In genomic region chr9:86701264-86701663, GRCm38 (mm10) we compare ENCODE assay signal across 15 mouse cellular contexts. TPM values are rescaled to one million over a fixed set of nuclear protein-coding genes. Genes with fewer than 3 reads are reported as not detected.
A peak's percentile ranks its signal among the peaks of the same experiment; 100 is the strongest.
DNase-seq lines count a peak whose midpoint lies in the region; ATAC-seq and TF ChIP-seq lines count a peak whose summit lies in the region.
"Had no signal": no experiment of that assay in that cellular context is flagged by ENCODE, and none has a peak within 500 bp of the region (broad histone marks: within the 10 kb centered on the region; RNA-seq: fewer than 3 reads in every experiment).

No protein-coding gene starts in this region.

- H3K9me3 ChIP-seq in hindbrain, postnatal 0 days (ENCODE audit: low read length) = no peaks in the 10 kb centered on the region
- no peaks in the 10 kb centered on the region for H3K9me3 ChIP-seq in hindbrain, embryonic 10.5 days
- no peaks in the 10 kb centered on the region for H3K9me3 ChIP-seq in midbrain, postnatal 0 days (ENCODE audit: low read length)
- H3K9me3 ChIP-seq in midbrain, embryonic 14.5 days (ENCODE audit: control insufficient read depth, low read length) = no peaks in the 10 kb centered on the region
- no peaks in the 10 kb centered on the region for H3K9me3 ChIP-seq in heart, postnatal 0 days (replicated peaks; ENCODE audit: control insufficient read depth, low read length)
- no peaks in the 10 kb centered on the region for H3K9me3 ChIP-seq in stomach, embryonic 16.5 days (replicated peaks; ENCODE audit: control insufficient read depth, low read length)
- H3K9me3 ChIP-seq: forebrain, embryonic 10.5 days had no signal

- no peak for TF ChIP-seq CTCF in hindbrain, postnatal 0 days (IDR thresholded peaks at IDR 0.05; ENCODE audit: low read depth)
- TF ChIP-seq CTCF in midbrain, postnatal 0 days (IDR thresholded peaks at IDR 0.05) = no peak
- no peak for TF ChIP-seq CTCF in heart, postnatal 0 days (IDR thresholded peaks at IDR 0.05; ENCODE audit: low read depth)

- no peak overlapping the region for H3K4me3 ChIP-seq in hindbrain, postnatal 0 days (ENCODE audit: low read length)
- no peak overlapping the region for H3K4me3 ChIP-seq in hindbrain, embryonic 10.5 days
- H3K4me3 ChIP-seq in midbrain, postnatal 0 days (ENCODE audit: low read depth, low read length) = no peak overlapping the region
- H3K4me3 ChIP-seq in midbrain, embryonic 14.5 days (replicated peaks; ENCODE audit: low read depth, low read length) = no peak overlapping the region
- no peak overlapping the region for H3K4me3 ChIP-seq in heart, postnatal 0 days (ENCODE audit: low read depth, low read length)
- no peak overlapping the region for H3K4me3 ChIP-seq in stomach, embryonic 16.5 days (replicated peaks; ENCODE audit: low read length)
- H3K4me3 ChIP-seq: forebrain, embryonic 10.5 days had no signal

- 0 out of 2 replicates have a peak, but pooled peaks have one; percentile 32 for ATAC-seq in hindbrain, postnatal 0 days
- no peak for ATAC-seq in midbrain, postnatal 0 days (ENCODE audit: low FRiP score)
- no peak for ATAC-seq in midbrain, embryonic 14.5 days (ENCODE audit: low FRiP score, low TSS enrichment)
- ATAC-seq in heart, postnatal 0 days (ENCODE audit: insufficient read depth, low read depth) = no peak
- peak; percentile 58; the same call in 1 of the 2 replicates for ATAC-seq in stomach, embryonic 16.5 days (ENCODE audit: insufficient read depth, low FRiP score)
- ATAC-seq in megakaryocyte progenitor cell, adult 5-6 weeks (replicated peaks; ENCODE audit: poor library complexity) = no peak
- ATAC-seq: CD4-positive, CD25-positive, alpha-beta regulatory T cell, adult 4 months had no signal

- TF ChIP-seq EP300 in heart, postnatal 0 days (IDR thresholded peaks at IDR 0.05; ENCODE audit: low read depth) = no peak

- 44% methylated on average over 5 of the region's 5 CpGs for WGBS in hindbrain, postnatal 0 days
- WGBS in hindbrain, embryonic 10.5 days = 39% methylated on average over 5 of the region's 5 CpGs
- WGBS in midbrain, postnatal 0 days = 23% methylated on average over 5 of the region's 5 CpGs
- WGBS in midbrain, embryonic 14.5 days = 29% methylated on average over 5 of the region's 5 CpGs
- WGBS in heart, postnatal 0 days = 22% methylated on average over 5 of the region's 5 CpGs
- WGBS in stomach, embryonic 16.5 days = 21% methylated on average over 5 of the region's 5 CpGs

- DNase-seq in hindbrain, postnatal 0 days (ENCODE audit: low spot score) = peak; percentile 15
- DNase-seq in hindbrain, embryonic 10.5 days (ENCODE audit: low spot score) = no peak
- DNase-seq in midbrain, postnatal 0 days (ENCODE audit: low spot score) = peak; percentile 26
- no peak for DNase-seq in midbrain, embryonic 14.5 days
- DNase-seq in heart, postnatal 0 days (ENCODE audit: low spot score) = peak; percentile 12
- DNase-seq in T-cell, adult 2 months (ENCODE audit: low spot score) = no peak
- DNase-seq: adrenal gland, postnatal 36 days; cerebellum, adult 9-10 months; right cerebral cortex, postnatal 14 days; thymus, adult 18-20 months had no signal

- no peak overlapping the region for H3K9ac ChIP-seq in hindbrain, postnatal 0 days (replicated peaks; ENCODE audit: low read length)
- H3K9ac ChIP-seq in midbrain, postnatal 0 days (replicated peaks; ENCODE audit: low read length, poor library complexity, severe bottlenecking) = no peak overlapping the region
- no peak overlapping the region for H3K9ac ChIP-seq in midbrain, embryonic 14.5 days (replicated peaks; ENCODE audit: low read length)
- H3K9ac ChIP-seq in heart, postnatal 0 days (replicated peaks; ENCODE audit: low read depth, low read length) = no peak overlapping the region
- H3K9ac ChIP-seq in stomach, embryonic 16.5 days (ENCODE audit: low read length) = no peak overlapping the region

- no peaks in the 10 kb centered on the region for H3K27me3 ChIP-seq in hindbrain, postnatal 0 days (ENCODE audit: insufficient read depth, low read length)
- peaks cover 9% of the 10 kb centered on the region; the same call in 1 of the 2 replicates for H3K27me3 ChIP-seq in hindbrain, embryonic 10.5 days (ENCODE audit: insufficient read depth, poor library complexity, severe bottlenecking)
- H3K27me3 ChIP-seq in midbrain, postnatal 0 days (ENCODE audit: insufficient read depth, low read length) = no peaks in the 10 kb centered on the region
- no peaks in the 10 kb centered on the region for H3K27me3 ChIP-seq in midbrain, embryonic 14.5 days (ENCODE audit: control insufficient read depth, insufficient read depth, low read length)
- no peaks in the 10 kb centered on the region for H3K27me3 ChIP-seq in heart, postnatal 0 days (ENCODE audit: control insufficient read depth, insufficient read depth, low read length)
- H3K27me3 ChIP-seq in stomach, embryonic 16.5 days (ENCODE audit: control insufficient read depth, insufficient read depth, low read length) = no peaks in the 10 kb centered on the region

- H3K4me2 ChIP-seq in hindbrain, postnatal 0 days (ENCODE audit: low read depth, low read length) = no peak overlapping the region
- H3K4me2 ChIP-seq in midbrain, postnatal 0 days (ENCODE audit: low read depth, low read length, poor library complexity, severe bottlenecking) = no peak overlapping the region
- H3K4me2 ChIP-seq in midbrain, embryonic 14.5 days (ENCODE audit: low read length) = no peak overlapping the region
- H3K4me2 ChIP-seq in heart, postnatal 0 days (ENCODE audit: low read depth, low read length) = no peak overlapping the region
- no peak overlapping the region for H3K4me2 ChIP-seq in stomach, embryonic 16.5 days (ENCODE audit: low read depth, low read length)

- no peaks in the 10 kb centered on the region for H3K4me1 ChIP-seq in hindbrain, postnatal 0 days (ENCODE audit: insufficient read depth, low read length)
- no peaks in the 10 kb centered on the region for H3K4me1 ChIP-seq in hindbrain, embryonic 10.5 days (replicated peaks)
- no peaks in the 10 kb centered on the region for H3K4me1 ChIP-seq in midbrain, postnatal 0 days (ENCODE audit: insufficient read depth, low read length)
- H3K4me1 ChIP-seq in midbrain, embryonic 14.5 days (ENCODE audit: control insufficient read depth, insufficient read depth, low read length) = no peaks in the 10 kb centered on the region
- H3K4me1 ChIP-seq in heart, postnatal 0 days (ENCODE audit: control insufficient read depth, insufficient read depth) = 0 out of 2 replicates have a peak, but pooled peaks cover 2% of the 10 kb centered on the region
- peaks cover 3% of the 10 kb centered on the region; the same call in 1 of the 2 replicates for H3K4me1 ChIP-seq in stomach, embryonic 16.5 days (ENCODE audit: control insufficient read depth, insufficient read depth, low read length)

- H3K36me3 ChIP-seq in hindbrain, postnatal 0 days (ENCODE audit: insufficient read depth, low read length) = no peaks in the 10 kb centered on the region
- H3K36me3 ChIP-seq in hindbrain, embryonic 10.5 days = no peaks in the 10 kb centered on the region
- no peaks in the 10 kb centered on the region; the same call in 1 of the 2 replicates for H3K36me3 ChIP-seq in midbrain, postnatal 0 days (ENCODE audit: insufficient read depth, low read length)
- H3K36me3 ChIP-seq in midbrain, embryonic 14.5 days (ENCODE audit: control insufficient read depth, insufficient read depth, low read length) = no peaks in the 10 kb centered on the region
- no peaks in the 10 kb centered on the region for H3K36me3 ChIP-seq in heart, postnatal 0 days (replicated peaks; ENCODE audit: control insufficient read depth, insufficient read depth, low read length)
- H3K36me3 ChIP-seq in stomach, embryonic 16.5 days (ENCODE audit: control insufficient read depth, insufficient read depth, low read length) = no peaks in the 10 kb centered on the region
- H3K36me3 ChIP-seq: forebrain, embryonic 10.5 days had no signal

- H3K27ac ChIP-seq in hindbrain, postnatal 0 days = no peak overlapping the region
- H3K27ac ChIP-seq in hindbrain, embryonic 10.5 days = no peak overlapping the region
- no peak overlapping the region for H3K27ac ChIP-seq in midbrain, postnatal 0 days (ENCODE audit: low read depth, low read length)
- no peak overlapping the region for H3K27ac ChIP-seq in midbrain, embryonic 14.5 days (replicated peaks; ENCODE audit: low read depth, low read length)
- peak overlapping the region; percentile 71 for H3K27ac ChIP-seq in heart, postnatal 0 days (ENCODE audit: low read depth)
- H3K27ac ChIP-seq in stomach, embryonic 16.5 days (ENCODE audit: low read length) = peak overlapping the region; percentile 38
- H3K27ac ChIP-seq: forebrain, embryonic 10.5 days had no signal

RNA-seq across cellular contexts. Expression of gene Me1, which starts 5.5 kb away (rescaled TPM):
- 37.2 and 37.5 TPM in 2 replicates for total RNA-seq in hindbrain, postnatal 0 days (2014; rRNA removed)
- polyA plus RNA-seq in hindbrain, postnatal 0 days (2015; fragmentation: Nextera tagmentation; extraction: Ambion mirVana) = 75.0 and 76.5 TPM in 2 replicates
- 9.8 and 12.4 TPM in 2 replicates for polyA plus RNA-seq in hindbrain, embryonic 10.5 days (2016; fragmentation: Nextera tagmentation; extraction: Ambion mirVana)
- 37.0 and 41.6 TPM in 2 replicates for total RNA-seq in midbrain, postnatal 0 days (2014; rRNA removed)
- polyA plus RNA-seq in midbrain, postnatal 0 days (2015; fragmentation: Nextera tagmentation; extraction: Ambion mirVana) = 62.8 and 64.7 TPM in 2 replicates
- polyA plus RNA-seq in midbrain, embryonic 14.5 days (2014; fragmentation: Nextera tagmentation; extraction: Ambion mirVana) = 31.1 and 36.4 TPM in 2 replicates
- total RNA-seq in heart, postnatal 0 days (2014; rRNA removed; ENCODE audit: low replicate concordance) = 9.2 and 12.2 TPM in 2 replicates
- polyA plus RNA-seq in heart, postnatal 0 days (2015; fragmentation: Nextera tagmentation; extraction: Ambion mirVana) = 35.1 and 36.2 TPM in 2 replicates
- polyA plus RNA-seq in stomach, embryonic 16.5 days (2015; fragmentation: Nextera tagmentation; extraction: Ambion mirVana) = 26.6 and 39.2 TPM in 2 replicates
- 0.30 TPM in 1 of 2 replicates, not detected in the other for total RNA-seq in megakaryocyte progenitor cell, adult 5-6 weeks (2015)
- 0.34 TPM in 1 of 2 replicates, not detected in the other for total RNA-seq in megakaryocyte progenitor cell, adult 5-6 weeks (2017)
- total RNA-seq: granulocyte monocyte progenitor cell, adult 5-6 weeks had no signal
- polyA plus RNA-seq: CD4-positive, CD25-positive, alpha-beta regulatory T cell, adult 4 months had no signal

RNA-seq across cellular contexts. Expression of gene Prss35, which starts 42.2 kb away (rescaled TPM):
- total RNA-seq in hindbrain, postnatal 0 days (2014; rRNA removed) = 5.0 and 8.6 TPM in 2 replicates
- polyA plus RNA-seq in hindbrain, postnatal 0 days (2015; fragmentation: Nextera tagmentation; extraction: Ambion mirVana) = 9.6 and 10.8 TPM in 2 replicates
- 0.54 and 1.5 TPM in 2 replicates for polyA plus RNA-seq in hindbrain, embryonic 10.5 days (2016; fragmentation: Nextera tagmentation; extraction: Ambion mirVana)
- 7.5 and 8.0 TPM in 2 replicates for total RNA-seq in midbrain, postnatal 0 days (2014; rRNA removed)
- 5.2 and 6.8 TPM in 2 replicates for polyA plus RNA-seq in midbrain, postnatal 0 days (2015; fragmentation: Nextera tagmentation; extraction: Ambion mirVana)
- polyA plus RNA-seq in midbrain, embryonic 14.5 days (2014; fragmentation: Nextera tagmentation; extraction: Ambion mirVana) = 2.9 and 3.3 TPM in 2 replicates
- 7.2 and 10.1 TPM in 2 replicates for total RNA-seq in heart, postnatal 0 days (2014; rRNA removed; ENCODE audit: low replicate concordance)
- 8.1 and 12.2 TPM in 2 replicates for polyA plus RNA-seq in heart, postnatal 0 days (2015; fragmentation: Nextera tagmentation; extraction: Ambion mirVana)
- polyA plus RNA-seq in stomach, embryonic 16.5 days (2015; fragmentation: Nextera tagmentation; extraction: Ambion mirVana) = 21.9 and 23.0 TPM in 2 replicates
- not detected in 2 replicates for total RNA-seq in megakaryocyte progenitor cell, adult 5-6 weeks (2015)
- total RNA-seq in megakaryocyte progenitor cell, adult 5-6 weeks (2017) = not detected in 2 replicates
- total RNA-seq: granulocyte monocyte progenitor cell, adult 5-6 weeks had no signal
- polyA plus RNA-seq: CD4-positive, CD25-positive, alpha-beta regulatory T cell, adult 4 months had no signal

Comparison
In these comparisons a context has a peak if more than half of its experiments do, and no peak if none do; other contexts are left out.
1. DNase-seq: peak in hindbrain, postnatal 0 days (single experiment), midbrain, postnatal 0 days (single experiment) and heart, postnatal 0 days (single experiment); none in hindbrain, embryonic 10.5 days (single experiment), midbrain, embryonic 14.5 days (single experiment) and T-cell, adult 2 months (single experiment).
2. ATAC-seq: peak in hindbrain, postnatal 0 days (single experiment) and stomach, embryonic 16.5 days (single experiment); none in midbrain, postnatal 0 days (single experiment), midbrain, embryonic 14.5 days (single experiment), heart, postnatal 0 days (single experiment) and megakaryocyte progenitor cell, adult 5-6 weeks (single experiment).
3. H3K27ac ChIP-seq: peak in heart, postnatal 0 days (single experiment) and stomach, embryonic 16.5 days (single experiment); none in hindbrain, postnatal 0 days (single experiment), hindbrain, embryonic 10.5 days (single experiment), midbrain, postnatal 0 days (single experiment) and midbrain, embryonic 14.5 days (single experiment).